ENCODE assay signal across 8 mouse cellular contexts in the genomic region with DNA sequence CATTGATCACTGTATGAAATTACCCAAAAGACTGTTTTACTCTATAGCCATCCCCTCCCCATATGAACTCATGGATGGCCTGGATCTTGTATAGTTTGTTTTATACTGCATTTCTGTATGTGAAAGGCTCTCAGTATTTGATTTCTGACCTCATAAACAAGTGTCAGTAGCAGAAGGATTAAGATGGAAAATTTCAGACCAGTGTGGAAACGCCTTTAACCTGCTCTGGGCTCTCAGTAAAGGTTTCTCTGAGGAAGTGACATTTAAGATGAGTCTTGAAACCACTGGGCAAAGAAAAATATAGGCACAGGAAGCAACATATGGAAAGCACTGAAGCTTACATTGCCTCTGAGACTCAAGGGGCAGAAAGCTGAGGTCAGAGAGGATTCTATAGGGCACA. TPM values are rescaled to one million over a fixed set of nuclear protein-coding genes. Genes with fewer than 3 reads are reported as not detected.
DNase-seq lines count a peak whose midpoint lies in the region; ATAC-seq and TF ChIP-seq lines count a peak whose summit lies in the region.
"Had no signal": no experiment of that assay in that cellular context is flagged by ENCODE, and none has a peak within 500 bp of the region (broad histone marks: within the 10 kb centered on the region; RNA-seq: fewer than 3 reads in every experiment).

No protein-coding gene starts in this region.

- TF ChIP-seq EP300 in liver, postnatal 0 days (IDR thresholded peaks at IDR 0.05; ENCODE audit: low read depth): no peak

- H3K9me3 ChIP-seq in kidney, postnatal 0 days (replicated peaks; ENCODE audit: low read length): no peaks in the 10 kb centered on the region
- H3K9me3 ChIP-seq in embryonic facial prominence, embryonic 11.5 days (replicated peaks; ENCODE audit: control insufficient read depth, low read length): no peaks in the 10 kb centered on the region
- H3K9me3 ChIP-seq in forebrain, embryonic 13.5 days (replicated peaks): no peaks in the 10 kb centered on the region
- H3K9me3 ChIP-seq in liver, postnatal 0 days (ENCODE audit: low read length): no peaks in the 10 kb centered on the region

- H3K9ac ChIP-seq in kidney, postnatal 0 days (ENCODE audit: low read depth, low read length): 0 out of 2 replicates have a peak overlapping the region, but pooled peaks have one; percentile 89
- H3K9ac ChIP-seq in embryonic facial prominence, embryonic 11.5 days (replicated peaks; ENCODE audit: low read length): no peak overlapping the region
- peak overlapping the region; percentile 98 for H3K9ac ChIP-seq in forebrain, embryonic 13.5 days
- H3K9ac ChIP-seq in liver, postnatal 0 days (replicated peaks): no peak overlapping the region

- peak overlapping the region; percentile 90 for H3K27ac ChIP-seq in kidney, postnatal 0 days
- H3K27ac ChIP-seq in embryonic facial prominence, embryonic 11.5 days (replicated peaks; ENCODE audit: low read depth, low read length): no peak overlapping the region; the same call in 1 of the 2 replicates
- peak overlapping the region; percentile 94; the same call in 1 of the 2 replicates for H3K27ac ChIP-seq in forebrain, embryonic 13.5 days
- peak overlapping the region; percentile 5; the same call in 1 of the 2 replicates for H3K27ac ChIP-seq in liver, postnatal 0 days (ENCODE audit: low read depth)

- no peaks in the 10 kb centered on the region for H3K27me3 ChIP-seq in kidney, postnatal 0 days (ENCODE audit: insufficient read depth, low read length)
- no peaks in the 10 kb centered on the region for H3K27me3 ChIP-seq in embryonic facial prominence, embryonic 11.5 days (ENCODE audit: control insufficient read depth, insufficient read depth, low read length)
- no peaks in the 10 kb centered on the region for H3K27me3 ChIP-seq in forebrain, embryonic 13.5 days
- H3K27me3 ChIP-seq in liver, postnatal 0 days (ENCODE audit: insufficient read depth, low read length): no peaks in the 10 kb centered on the region

- intact Hi-C loops in gastrocnemius, postnatal 14 days (cut with DNase I; ENCODE audit: low total_unique reads): no loop called here

- no peak overlapping the region for H3K4me3 ChIP-seq in kidney, postnatal 0 days (replicated peaks; ENCODE audit: low read depth, low read length)
- H3K4me3 ChIP-seq in embryonic facial prominence, embryonic 11.5 days (ENCODE audit: low read depth, low read length): no peak overlapping the region
- no peak overlapping the region for H3K4me3 ChIP-seq in forebrain, embryonic 13.5 days
- no peak overlapping the region for H3K4me3 ChIP-seq in liver, postnatal 0 days (ENCODE audit: low read depth, low read length)

- H3K4me2 ChIP-seq in kidney, postnatal 0 days (ENCODE audit: low read length): peak overlapping the region; percentile 53; the same call in 1 of the 2 replicates
- H3K4me2 ChIP-seq in embryonic facial prominence, embryonic 11.5 days (ENCODE audit: low read depth, low read length): 0 out of 2 replicates have a peak overlapping the region, but pooled peaks have one; percentile 7
- peak overlapping the region; percentile 60; the same call in 1 of the 2 replicates for H3K4me2 ChIP-seq in forebrain, embryonic 13.5 days
- H3K4me2 ChIP-seq in liver, postnatal 0 days (ENCODE audit: low read depth, low read length): peak overlapping the region; percentile 73

- 52% methylated on average over 1 of the region's 1 CpGs for WGBS in kidney, postnatal 0 days
- WGBS in embryonic facial prominence, embryonic 11.5 days: 50% methylated on average over 1 of the region's 1 CpGs
- 91% methylated on average over 1 of the region's 1 CpGs for WGBS in forebrain, embryonic 13.5 days
- WGBS in liver, postnatal 0 days (ENCODE audit: insufficient replicate concordance): 73% methylated on average over 1 of the region's 1 CpGs

- no peak for TF ChIP-seq CTCF in kidney, postnatal 0 days (IDR thresholded peaks at IDR 0.05; ENCODE audit: low read depth)
- no peak for TF ChIP-seq CTCF in liver, postnatal 0 days (IDR thresholded peaks at IDR 0.05; ENCODE audit: low read depth)

- ATAC-seq in kidney, postnatal 0 days (replicated peaks; ENCODE audit: low FRiP score, low read depth): no peak
- no peak for ATAC-seq in embryonic facial prominence, embryonic 11.5 days (replicated peaks; ENCODE audit: insufficient number of reproducible peaks, low FRiP score, low TSS enrichment, low read depth)
- ATAC-seq in forebrain, embryonic 13.5 days: no peak
- ATAC-seq in liver, postnatal 0 days: no peak

- H3K4me1 ChIP-seq in kidney, postnatal 0 days (replicated peaks; ENCODE audit: insufficient read depth, low read length): no peaks in the 10 kb centered on the region
- no peaks in the 10 kb centered on the region for H3K4me1 ChIP-seq in embryonic facial prominence, embryonic 11.5 days (ENCODE audit: control insufficient read depth, insufficient read depth, low read length)
- H3K4me1 ChIP-seq in forebrain, embryonic 13.5 days: peaks cover 24% of the 10 kb centered on the region
- peaks cover 11% of the 10 kb centered on the region for H3K4me1 ChIP-seq in liver, postnatal 0 days (ENCODE audit: insufficient read depth)

- H3K36me3 ChIP-seq in kidney, postnatal 0 days (ENCODE audit: insufficient read depth, low read length): no peaks in the 10 kb centered on the region
- H3K36me3 ChIP-seq in embryonic facial prominence, embryonic 11.5 days (replicated peaks; ENCODE audit: control insufficient read depth, insufficient read depth, low read depth, low read length): no peaks in the 10 kb centered on the region
- no peaks in the 10 kb centered on the region for H3K36me3 ChIP-seq in forebrain, embryonic 13.5 days (ENCODE audit: poor library complexity, severe bottlenecking)
- no peaks in the 10 kb centered on the region for H3K36me3 ChIP-seq in liver, postnatal 0 days (replicated peaks; ENCODE audit: insufficient read depth, low read length)

- no peak for DNase-seq in kidney, postnatal 0 days (ENCODE audit: low spot score)
- DNase-seq in kidney, postnatal 10 days: no peak
- DNase-seq in embryonic facial prominence, embryonic 11.5 days (ENCODE audit: low spot score): no peak
- no peak for DNase-seq in liver, postnatal 0 days
- DNase-seq in adrenal gland, postnatal 36 days: no peak
- no peak for DNase-seq in gastrocnemius, postnatal 14 days
- DNase-seq: layer of hippocampus, postnatal 36 days had no signal

RNA-seq across cellular contexts. Expression of a gene that starts 1.2 kb away (rescaled TPM):
- polyA plus RNA-seq in kidney, postnatal 0 days (2015; fragmentation: Nextera tagmentation; extraction: Ambion mirVana): 2.3 and 3.0 TPM in 2 replicates
- 1.4 and 1.7 TPM in 2 replicates for polyA plus RNA-seq in embryonic facial prominence, embryonic 11.5 days (2014; fragmentation: Nextera tagmentation; extraction: Ambion mirVana)
- polyA plus RNA-seq in forebrain, embryonic 13.5 days (2015; fragmentation: Nextera tagmentation; extraction: Ambion mirVana): 2.3 and 3.0 TPM in 2 replicates
- polyA plus RNA-seq in liver, postnatal 0 days (2015; fragmentation: Nextera tagmentation; extraction: Ambion mirVana): 1.7 and 2.0 TPM in 2 replicates
- total RNA-seq in adrenal gland, postnatal 36 days (2021): 1 to 10 TPM in 1 of 2 experiments, under 1 TPM in 1; 0.86 to 1.5 TPM
- under 1 TPM in 1 of 2 experiments, not detected in 1; 0.60 TPM for total RNA-seq in gastrocnemius, postnatal 14 days (2021)

RNA-seq across cellular contexts. Expression of a gene that starts 1.3 kb away (rescaled TPM):
- 119 and 121 TPM in 2 replicates for polyA plus RNA-seq in kidney, postnatal 0 days (2015; fragmentation: Nextera tagmentation; extraction: Ambion mirVana)
- polyA plus RNA-seq in embryonic facial prominence, embryonic 11.5 days (2014; fragmentation: Nextera tagmentation; extraction: Ambion mirVana): 167 TPM in 2 replicates
- polyA plus RNA-seq in forebrain, embryonic 13.5 days (2015; fragmentation: Nextera tagmentation; extraction: Ambion mirVana): 161 and 183 TPM in 2 replicates
- 41.2 and 41.9 TPM in 2 replicates for polyA plus RNA-seq in liver, postnatal 0 days (2015; fragmentation: Nextera tagmentation; extraction: Ambion mirVana)
- 100 to 1,000 TPM; 213 to 239 TPM for total RNA-seq in adrenal gland, postnatal 36 days (2021)
- total RNA-seq in gastrocnemius, postnatal 14 days (2021): 10 to 100 TPM; 82.5 to 92.6 TPM

RNA-seq across cellular contexts. Expression of a gene that starts 59.5 kb away (rescaled TPM):
- 44.7 and 49.1 TPM in 2 replicates for polyA plus RNA-seq in kidney, postnatal 0 days (2015; fragmentation: Nextera tagmentation; extraction: Ambion mirVana)
- polyA plus RNA-seq in embryonic facial prominence, embryonic 11.5 days (2014; fragmentation: Nextera tagmentation; extraction: Ambion mirVana): 85.7 and 102 TPM in 2 replicates
- polyA plus RNA-seq in forebrain, embryonic 13.5 days (2015; fragmentation: Nextera tagmentation; extraction: Ambion mirVana): 130 and 141 TPM in 2 replicates
- polyA plus RNA-seq in liver, postnatal 0 days (2015; fragmentation: Nextera tagmentation; extraction: Ambion mirVana): 12.5 and 13.3 TPM in 2 replicates
- total RNA-seq in adrenal gland, postnatal 36 days (2021): 10 to 100 TPM; 23.4 to 32.6 TPM
- total RNA-seq in gastrocnemius, postnatal 14 days (2021): 10 to 100 TPM in 1 of 2 experiments, 1 to 10 TPM in 1; 9.6 to 16.6 TPM

Comparison
In these comparisons a context has a peak if more than half of its experiments do, and no peak if none do; other contexts are left out.
1. H3K4me2 ChIP-seq: peak in every context shown above with its lines; median percentile 73 in liver, postnatal 0 days; 60 in forebrain, embryonic 13.5 days; 53 in kidney, postnatal 0 days; 7 in embryonic facial prominence, embryonic 11.5 days.
2. H3K9ac ChIP-seq: peak in kidney, postnatal 0 days (single experiment) and forebrain, embryonic 13.5 days (single experiment); none in embryonic facial prominence, embryonic 11.5 days (single experiment) and liver, postnatal 0 days (single experiment).